Mouse (Mus musculus) stomach, embryonic 14.5 days (tissue): ENCODE results near the gene Armh4. TPM values are rescaled to one million over a fixed set of nuclear protein-coding genes. Genes with fewer than 3 reads are reported as not detected.
A peak's percentile ranks its signal among the peaks of the same experiment; 100 is the strongest.
"Not testable (repeated sequence)": the region's sequence is repeated elsewhere in the genome, so short reads cannot be mapped to it uniquely, and the experiment has no call there.

Experiments used
- ATAC-seq: fragments of 200-750 bp; cut with Nextera tagmentation; 2 replicates; pipeline ENCODE4 v1.8.0; 2017; ENCODE audit warnings: low read depth, moderate TSS enrichment; ENCODE audit not compliant: insufficient number of reproducible peaks, insufficient read depth, low FRiP score
- H3K27ac ChIP-seq: fragments of 300-500 bp; sonication (generic); 2 replicates; pipeline ENCODE4 v1.5.1; 2014; ENCODE audit warnings: mild to moderate bottlenecking, low read length, moderate library complexity, mixed read lengths
- H3K27me3 ChIP-seq: fragments of 300-500 bp; sonication (generic); 2 replicates; pipeline ENCODE4 v1.6.1; 2014; ENCODE audit warnings: low read length, control low read depth, mixed read lengths; ENCODE audit not compliant: control insufficient read depth, insufficient read depth
- H3K36me3 ChIP-seq: fragments of 300-500 bp; sonication (generic); 2 replicates; pipeline ENCODE4 v1.6.1; 2014; ENCODE audit warnings: mild to moderate bottlenecking, control low read depth, low read length, moderate library complexity, mixed read lengths; ENCODE audit not compliant: control insufficient read depth, insufficient read depth
- H3K4me1 ChIP-seq: fragments of 300-500 bp; sonication (generic); 2 replicates; pipeline ENCODE4 v1.6.1; 2014; ENCODE audit warnings: low read length, control low read depth, mixed read lengths; ENCODE audit not compliant: control insufficient read depth, insufficient read depth
- H3K4me2 ChIP-seq: fragments of 300-500 bp; sonication (generic); replicated peaks from 2 replicates; pipeline ENCODE4 v1.6.1; 2014; ENCODE audit warnings: low read depth, low read length, control low read depth
- H3K4me3 ChIP-seq: fragments of 300-500 bp; sonication (generic); 2 replicates; pipeline ENCODE4 v1.5.1; 2014; ENCODE audit warnings: low read depth, low read length, control low read depth
- H3K9ac ChIP-seq: fragments of 300-500 bp; sonication (generic); replicated peaks from 2 replicates; pipeline ENCODE4 v1.6.1; 2014; ENCODE audit warnings: low read depth, mild to moderate bottlenecking, control low read depth, low read length, moderate library complexity, mixed read lengths
- H3K9me3 ChIP-seq: fragments of 300-500 bp; sonication (generic); 2 replicates; pipeline ENCODE4 v1.6.1; 2016; ENCODE audit warnings: low read depth, low read length, control low read depth; ENCODE audit not compliant: control insufficient read depth
- WGBS: fragments of 180-500 bp; shearing (Covaris S2); extraction: QIAGEN DNeasy Blood & Tissue Kit; methylation state at CpG from one replicate; pipeline ENCODE4 v1.1.7; 2014; 5-methylcytosine and 5-hydroxymethylcytosine counted together
- polyA plus RNA-seq: library from polyadenylated mRNA; unstranded; fragments of >200 nt; fragmentation: Nextera tagmentation; extraction: Ambion mirVana; gene quantifications from 2 replicates; pipeline ENCODE4 v1.2.1, GENCODE M21; 2014

The Armh4 gene
- 22.3 and 23.1 TPM in 2 replicates for polyA plus RNA-seq

DNA sequence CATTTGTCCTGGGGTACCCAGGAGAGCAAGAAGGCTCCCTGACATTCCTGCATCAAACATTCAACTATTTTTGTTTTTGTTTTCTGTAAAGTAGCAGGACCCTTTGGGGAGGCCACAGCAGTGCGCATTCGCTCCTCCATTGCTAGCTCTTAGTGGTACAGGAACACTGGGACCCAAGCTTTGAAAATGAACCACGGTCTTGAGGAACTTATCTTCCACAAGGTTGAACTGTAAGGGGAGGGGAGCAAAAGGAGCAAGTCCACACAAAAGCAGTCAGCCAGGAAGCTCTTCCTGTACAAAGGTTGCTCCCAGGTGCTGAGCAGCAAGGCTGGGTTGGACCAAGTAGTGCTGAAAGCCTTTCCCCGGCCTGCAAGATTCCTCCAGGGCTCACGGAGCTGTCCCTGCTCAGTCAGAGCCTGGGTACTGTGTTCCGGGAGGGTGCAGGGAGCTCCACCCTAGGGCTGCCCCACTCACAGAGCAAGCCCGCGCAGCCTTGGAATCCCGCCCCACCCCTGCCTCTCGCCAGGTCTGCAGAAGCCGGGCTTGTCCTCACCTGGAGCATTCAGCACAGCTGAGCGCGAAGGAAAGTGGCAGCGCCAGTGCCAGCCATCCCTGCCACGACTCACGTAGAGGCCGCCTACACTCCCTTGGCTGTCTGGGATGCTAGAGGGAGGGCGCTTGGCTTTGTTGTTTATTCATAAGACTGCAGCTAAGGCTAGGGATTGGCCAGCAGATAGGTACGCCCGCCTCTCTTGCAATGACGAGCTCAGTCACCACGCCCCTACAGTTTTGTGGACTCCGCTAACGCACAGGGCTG is at the start of gene Armh4:
Gene Armh4 (minus strand): TSS at position 669 of the 817 bp plus-strand sequence.
- no peaks in the 10 kb centered on the region for H3K4me1 ChIP-seq
- peak; percentile 97 for ATAC-seq
- no peak within 1 kb of the TSS for H3K9ac ChIP-seq
- no peaks in the 10 kb centered on the region for H3K27me3 ChIP-seq
- peak within 1 kb of the TSS; percentile 6; the same call in 1 of the 2 replicates for H3K27ac ChIP-seq
- peak within 1 kb of the TSS; percentile 45 for H3K4me3 ChIP-seq
- WGBS: 1% methylated on average over 24 of the region's 24 CpGs
- no peaks in the 10 kb centered on the region for H3K9me3 ChIP-seq
- H3K36me3 ChIP-seq: no peaks in the 10 kb centered on the region
- peak within 1 kb of the TSS; percentile 49 for H3K4me2 ChIP-seq

DNA sequence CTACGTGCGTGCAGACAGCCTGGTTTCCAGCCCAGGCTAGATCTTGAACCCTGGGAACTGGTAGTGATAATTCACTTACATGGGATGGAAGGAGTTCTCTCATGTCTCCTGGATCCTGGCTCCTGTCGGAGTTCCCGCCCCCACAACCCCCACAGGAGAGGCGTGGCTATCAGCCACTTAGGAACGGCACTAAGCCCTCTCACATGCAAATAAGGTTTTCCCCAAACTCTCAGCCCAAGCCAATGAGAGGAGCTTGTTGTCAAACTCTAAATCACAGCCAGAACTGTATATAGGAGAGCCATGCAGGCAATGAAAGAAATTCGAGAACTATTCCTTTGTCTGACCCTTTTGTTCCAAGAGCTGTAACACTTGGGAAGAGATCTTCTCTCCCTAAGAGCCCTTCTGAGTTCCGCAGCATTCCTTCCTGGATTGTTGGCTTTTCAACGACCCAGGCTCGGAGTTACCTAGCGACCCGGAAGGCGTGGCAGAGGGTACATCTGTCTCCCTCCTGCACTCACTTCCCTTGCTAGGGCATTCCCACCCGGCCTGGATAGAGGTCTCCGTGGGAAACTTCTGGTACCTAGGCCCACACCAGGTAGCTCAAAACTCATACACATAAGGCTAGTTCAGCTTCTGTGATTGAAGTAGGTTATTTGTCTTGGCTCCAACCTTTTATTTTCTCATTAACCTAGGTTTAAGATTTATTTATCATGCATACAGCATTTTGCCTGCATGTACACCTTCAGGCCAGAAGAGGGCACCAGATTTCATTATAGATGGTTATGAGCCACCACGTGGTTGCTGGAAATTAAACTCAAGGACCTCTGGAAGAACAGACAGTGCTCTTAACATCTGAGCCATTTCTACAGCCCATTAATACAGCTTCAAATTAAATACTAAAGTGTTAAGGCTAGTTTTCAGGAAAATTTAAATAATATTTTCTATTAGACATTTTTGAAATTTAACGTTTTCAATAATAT is 46.3 kb upstream of the Armh4 start:
- Histone ChIP-seq H3K9ac (no peak overlapping the region), H3K36me3 (no peaks in the 10 kb centered on the region), H3K4me1 (no peaks in the 10 kb centered on the region), H3K27ac (no peak overlapping the region), H3K9me3 (no peaks in the 10 kb centered on the region), H3K4me2 (peak overlapping the region; percentile 26), H3K27me3 (no peaks in the 10 kb centered on the region), H3K4me3 (peak overlapping the region; percentile 5; the same call in 1 of the 2 replicates)
- no peak for ATAC-seq
- WGBS: 12% methylated on average over 17 of the region's 17 CpGs

DNA sequence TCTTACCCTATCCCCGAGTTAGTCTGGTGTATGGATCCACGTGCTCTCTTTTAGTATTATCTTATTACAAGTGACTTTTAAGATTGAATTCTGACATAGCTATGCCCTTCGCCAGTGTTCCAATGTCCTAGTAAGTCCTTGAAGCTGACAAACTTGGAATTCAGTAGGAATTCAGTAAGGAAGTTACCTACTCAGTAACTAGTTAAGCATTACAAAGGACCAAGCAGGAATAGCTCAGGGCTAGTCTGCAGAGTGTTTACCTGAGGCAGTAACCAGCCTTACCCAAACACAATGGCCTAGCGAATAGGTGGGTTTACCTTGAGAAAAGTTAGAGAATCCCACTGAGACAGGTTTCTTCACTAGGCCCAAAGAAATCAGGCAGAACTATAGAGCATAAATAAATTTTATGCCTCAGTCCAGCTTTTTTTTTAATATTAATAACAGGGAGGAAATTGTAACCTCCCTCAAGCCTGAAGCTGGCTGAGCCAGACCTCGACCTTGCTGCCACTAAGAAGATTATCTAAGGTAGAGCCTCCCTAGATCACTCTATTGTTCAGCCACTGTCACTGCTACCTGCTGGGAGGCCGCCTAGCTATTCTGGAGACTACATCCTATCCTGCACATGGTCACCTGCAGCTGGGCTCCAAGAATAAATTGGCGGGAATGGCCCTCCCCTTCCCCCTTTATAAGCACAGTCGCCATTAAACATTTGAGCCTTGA is 36.7 kb upstream of the Armh4 start:
- not testable (repeated sequence) for H3K9ac ChIP-seq, ATAC-seq, H3K4me1 ChIP-seq, H3K36me3 ChIP-seq, H3K27ac ChIP-seq, H3K4me3 ChIP-seq, H3K9me3 ChIP-seq, H3K4me2 ChIP-seq, H3K27me3 ChIP-seq
- WGBS: 79% methylated on average over 8 of the region's 8 CpGs

DNA sequence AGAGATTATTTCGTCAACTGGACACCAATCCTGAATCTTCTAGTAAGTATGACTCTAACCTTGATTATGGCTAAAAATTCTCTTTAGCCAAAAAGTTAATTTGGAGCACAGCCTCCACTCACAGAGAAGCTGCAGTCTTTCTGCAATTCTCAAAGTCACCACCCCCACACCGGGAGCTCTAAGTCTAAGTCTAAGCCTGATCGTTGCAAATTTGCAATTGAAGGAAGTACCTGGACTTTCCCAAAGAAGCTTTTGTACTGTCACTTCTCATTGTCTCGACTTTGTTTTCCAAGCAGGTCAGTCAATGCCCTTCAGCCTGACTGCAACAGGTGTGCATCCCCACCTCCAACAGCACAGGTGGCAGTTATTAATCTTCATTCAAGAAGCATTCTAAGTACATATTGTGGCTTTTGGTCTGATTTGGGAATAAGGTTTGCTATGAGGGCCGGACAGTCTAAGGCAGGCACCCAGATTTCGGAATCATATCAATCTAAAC is 35.6 kb upstream of the Armh4 start:
- not testable (repeated sequence) for H3K9me3 ChIP-seq, H3K27me3 ChIP-seq, H3K4me3 ChIP-seq, H3K27ac ChIP-seq, H3K4me1 ChIP-seq, H3K36me3 ChIP-seq, H3K4me2 ChIP-seq, H3K9ac ChIP-seq, ATAC-seq
- 80% methylated on average over 6 of the region's 6 CpGs for WGBS

DNA sequence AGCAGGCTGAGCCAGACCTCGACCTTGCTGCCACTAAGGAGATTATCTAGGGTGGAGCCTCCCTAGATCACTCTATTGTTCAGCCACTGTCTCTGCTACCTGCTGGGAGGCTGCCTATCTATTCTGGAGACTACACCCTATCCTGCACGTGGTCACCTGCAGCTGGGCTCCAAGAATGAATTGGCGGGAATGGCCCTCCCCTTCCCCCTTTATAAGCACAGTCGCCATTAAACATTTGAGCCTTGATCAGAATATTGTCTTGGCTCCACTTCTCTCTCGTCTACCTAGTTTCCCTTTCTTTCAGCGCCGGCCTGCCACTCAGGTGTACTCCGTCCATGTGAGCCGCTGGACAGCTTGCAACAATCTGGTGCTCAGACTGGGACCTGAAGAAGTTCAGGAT is 29.8 kb upstream of the Armh4 start:
- ATAC-seq, H3K4me1 ChIP-seq, H3K9me3 ChIP-seq, H3K9ac ChIP-seq, H3K27me3 ChIP-seq, H3K36me3 ChIP-seq, H3K4me3 ChIP-seq, H3K27ac ChIP-seq, H3K4me2 ChIP-seq: not testable (repeated sequence)
- WGBS: 82% methylated on average over 9 of the region's 9 CpGs

DNA sequence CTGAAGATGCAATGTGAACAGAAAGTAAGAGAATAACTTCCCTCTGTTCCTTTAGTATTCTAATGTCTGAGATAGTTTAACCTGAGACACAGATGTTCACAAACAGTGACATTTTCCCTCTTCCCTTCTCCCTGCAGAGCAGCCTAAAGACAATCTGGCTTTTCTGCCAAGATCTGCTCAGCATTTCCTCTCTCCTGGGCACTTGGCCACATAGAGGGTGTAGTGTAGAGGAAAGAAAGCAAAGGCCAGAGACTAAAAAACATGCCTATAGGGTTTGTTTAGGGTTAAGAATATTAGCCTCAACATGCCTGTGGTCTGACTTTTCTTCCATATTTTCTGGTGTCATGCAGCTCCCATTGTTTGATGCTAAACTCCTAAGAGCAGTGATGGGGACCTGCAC is 21.9 kb upstream of the Armh4 start:
- H3K4me2 ChIP-seq, H3K9me3 ChIP-seq, H3K9ac ChIP-seq, H3K27ac ChIP-seq, ATAC-seq, H3K27me3 ChIP-seq, H3K4me3 ChIP-seq, H3K4me1 ChIP-seq, H3K36me3 ChIP-seq: not testable (repeated sequence)

DNA sequence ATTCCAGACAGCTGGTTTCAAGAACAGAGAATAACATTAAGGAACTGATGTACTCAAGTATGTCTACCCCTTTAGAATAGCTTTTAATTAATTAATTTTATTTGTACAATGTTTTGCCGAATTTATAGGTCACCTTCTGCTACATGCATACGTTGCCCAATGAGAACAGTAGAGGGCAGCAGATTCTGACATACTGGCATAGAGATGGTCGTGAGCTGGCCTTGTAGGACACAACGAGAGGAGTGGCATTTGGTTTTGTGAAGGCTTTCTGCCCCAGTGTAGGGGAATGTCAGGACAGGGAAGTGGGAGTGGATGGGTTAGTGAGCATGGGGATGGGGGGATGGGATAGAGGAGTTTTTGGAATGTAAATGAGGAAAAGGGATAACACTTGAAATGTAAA is 18.3 kb upstream of the Armh4 start:
- Histone ChIP-seq H3K4me3 (no peak overlapping the region), H3K4me2 (no peak overlapping the region), H3K4me1 (no peaks in the 10 kb centered on the region), H3K9ac (no peak overlapping the region), H3K27ac (no peak overlapping the region), H3K36me3 (no peaks in the 10 kb centered on the region), H3K27me3 (no peaks in the 10 kb centered on the region), H3K9me3 (no peaks in the 10 kb centered on the region)
- 19% methylated on average over 4 of the region's 4 CpGs for WGBS
- no peak for ATAC-seq

DNA sequence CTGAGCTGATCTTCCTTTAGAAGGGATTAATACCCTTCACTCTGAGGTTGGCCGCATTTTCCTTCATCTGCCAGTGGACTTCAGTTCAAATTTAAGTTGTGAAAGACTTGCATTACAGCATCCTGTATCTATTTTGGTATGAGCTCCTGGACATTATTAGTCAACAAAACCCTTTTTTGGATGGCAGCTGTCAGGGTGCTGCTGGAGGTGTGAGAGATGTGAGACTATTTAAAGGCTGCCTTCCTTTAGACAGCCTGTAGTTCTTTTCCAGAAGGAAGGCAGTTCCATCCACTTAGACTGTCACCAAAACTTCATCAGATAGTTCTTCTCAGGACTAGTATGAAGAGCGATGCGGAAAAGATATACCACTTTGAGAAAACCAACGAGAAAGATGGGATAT is 10.8 kb upstream of the Armh4 start:
- no peaks in the 10 kb centered on the region for H3K36me3 ChIP-seq
- H3K9me3 ChIP-seq: no peaks in the 10 kb centered on the region
- no peak for ATAC-seq
- H3K27me3 ChIP-seq: no peaks in the 10 kb centered on the region
- H3K4me3 ChIP-seq: no peak overlapping the region
- H3K9ac ChIP-seq: no peak overlapping the region
- H3K27ac ChIP-seq: no peak overlapping the region
- no peaks in the 10 kb centered on the region for H3K4me1 ChIP-seq
- H3K4me2 ChIP-seq: no peak overlapping the region
- 83% methylated on average over 4 of the region's 4 CpGs for WGBS
